Mouse (Mus musculus) small intestine, adult 2 months (tissue): Measurements from ENCODE around the gene Ccdc22.

ENCODE experiments used
- CTCF ChIP-seq: fragments of 200-500 bp; IDR thresholded peaks from 2 replicates; pipeline ENCODE4 v1.5.1; 2012; ENCODE audit warnings: low read depth, mild to moderate bottlenecking, control low read depth, inconsistent platforms, low read length, moderate library complexity, mixed read lengths; ENCODE audit not compliant: insufficient replicate concordance, insufficient read length; ENCODE audit errors: extremely low read depth
- POLR2A ChIP-seq: fragments of 200-500 bp; IDR thresholded peaks from 2 replicates; pipeline ENCODE4 v1.6.1; 2012; ENCODE audit warnings: low read depth, mild to moderate bottlenecking, control low read depth, inconsistent platforms, low read length, moderate library complexity

DNA sequence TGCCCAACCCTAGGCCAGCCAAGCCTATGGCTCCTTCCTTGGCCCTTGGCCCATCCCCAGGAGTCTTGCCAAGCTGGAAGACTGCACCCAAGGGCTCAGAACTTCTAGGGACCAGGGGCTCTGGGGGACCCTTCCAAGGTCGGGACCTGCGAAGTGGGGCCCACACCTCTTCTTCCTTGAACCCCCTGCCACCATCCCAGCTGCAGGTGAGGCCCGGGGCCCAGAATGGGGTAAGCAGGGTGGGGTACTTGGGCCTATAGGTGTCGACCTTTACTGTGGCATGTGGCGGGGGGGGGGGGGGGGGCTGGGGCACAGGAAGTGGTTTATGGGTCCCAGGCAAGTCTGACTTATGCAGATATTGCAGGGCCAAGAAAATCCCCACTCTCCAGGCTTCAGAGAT lies 19.0 kb downstream of the Ccdc22 start:
- TF ChIP-seq CTCF = no peak
- no peak for TF ChIP-seq POLR2A
